Mouse (Mus musculus) T-cell, adult 2 months (primary cell): ENCODE data around the gene Tab3.

Experiments used
- DNase-seq: peaks from one replicate; pipeline ENCODE4 v3.0.0; 2022; ENCODE audit warnings: low spot score

Gene Tab3

DNA sequence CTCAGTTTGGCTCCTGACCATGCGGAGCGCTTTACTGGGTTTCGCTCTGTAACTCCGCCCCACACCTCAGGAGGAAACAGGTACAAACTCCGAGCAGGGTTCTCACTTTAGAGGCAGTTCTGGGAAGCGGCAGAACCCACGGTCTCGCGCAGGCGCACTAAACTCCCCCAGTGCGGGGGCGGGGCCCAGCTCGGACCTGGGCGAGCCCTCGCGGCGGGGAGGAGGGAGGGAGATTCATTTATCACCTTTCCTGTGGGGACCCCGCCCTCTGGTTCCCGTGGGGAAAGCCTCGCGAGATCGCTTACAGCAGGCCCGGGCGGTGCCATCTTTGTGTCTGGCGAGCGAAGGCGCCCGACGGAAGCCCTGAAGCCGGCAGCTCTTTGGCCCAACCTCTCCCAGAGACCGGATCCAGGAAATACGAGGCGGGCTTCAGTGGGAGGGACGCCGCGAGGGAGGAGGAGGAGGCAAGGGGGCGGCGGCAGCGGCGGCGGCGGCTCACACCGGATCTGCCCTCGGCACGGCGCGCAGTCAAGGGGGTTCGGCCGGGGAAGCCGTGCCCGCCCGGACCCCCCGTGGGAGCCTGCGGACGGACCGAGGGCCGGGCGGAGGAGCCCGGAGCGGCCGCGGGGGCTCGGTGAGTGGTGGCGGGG is at the start of gene Tab3:
Gene Tab3, plus strand, starts transcription at position 491 of the 650 bp plus-strand sequence.
- DNase-seq: peak; percentile 96

DNA sequence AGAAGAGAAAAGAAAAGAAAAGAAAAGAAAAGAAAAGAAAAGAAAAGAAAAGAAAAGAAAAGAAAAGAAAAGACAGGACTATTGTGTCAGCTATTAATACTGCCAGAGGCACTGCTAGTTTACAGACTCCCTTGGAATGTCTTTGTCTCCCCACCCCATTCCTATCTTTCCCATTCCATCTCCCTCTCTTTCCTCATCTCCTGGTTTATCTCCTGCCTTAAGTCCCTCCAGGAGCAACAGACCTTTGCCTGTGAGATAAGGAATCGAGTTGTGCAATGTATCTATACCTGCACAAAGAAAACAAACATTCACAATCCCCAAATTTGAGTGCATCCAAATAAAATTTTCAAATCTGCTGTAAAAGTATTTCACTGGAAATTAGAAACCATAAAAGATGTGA is 48.3 kb upstream of the Tab3 start:
- no peak for DNase-seq

DNA sequence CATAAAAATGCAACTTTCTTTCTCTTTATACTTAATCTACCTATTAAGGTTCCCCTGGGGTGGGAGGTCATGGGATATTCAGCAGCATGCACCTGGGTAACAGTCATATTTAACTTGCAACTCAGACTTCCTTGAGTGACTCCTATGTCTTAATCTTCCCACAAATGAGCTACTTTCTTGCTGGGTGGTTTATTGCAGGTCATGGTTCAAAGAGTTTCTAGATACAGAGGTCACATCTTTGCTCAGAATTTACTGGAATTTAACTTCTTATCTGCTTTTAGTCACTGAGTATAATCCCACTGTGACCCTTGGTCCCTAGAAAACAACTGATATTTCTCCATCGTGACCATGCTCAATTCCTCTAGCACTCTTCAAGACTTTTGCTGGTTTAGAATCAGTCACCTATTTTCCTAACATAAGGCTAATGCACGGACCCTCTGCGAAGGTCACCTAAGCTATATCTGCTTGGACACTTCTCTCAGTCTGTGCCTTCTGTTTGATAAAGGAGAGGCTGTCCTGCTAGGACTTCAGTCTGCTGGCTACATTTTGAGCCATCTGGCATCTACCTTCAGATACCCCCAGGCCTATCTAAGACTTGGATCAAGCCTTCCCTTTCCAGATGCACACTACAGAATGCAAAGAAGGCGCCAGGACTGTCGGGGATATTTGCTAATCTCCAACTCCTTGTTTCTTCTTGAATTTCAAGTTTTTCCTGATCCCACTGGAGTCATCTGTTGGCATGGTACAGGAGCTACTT is 47.4 kb upstream of the Tab3 start:
- DNase-seq: no peak

DNA sequence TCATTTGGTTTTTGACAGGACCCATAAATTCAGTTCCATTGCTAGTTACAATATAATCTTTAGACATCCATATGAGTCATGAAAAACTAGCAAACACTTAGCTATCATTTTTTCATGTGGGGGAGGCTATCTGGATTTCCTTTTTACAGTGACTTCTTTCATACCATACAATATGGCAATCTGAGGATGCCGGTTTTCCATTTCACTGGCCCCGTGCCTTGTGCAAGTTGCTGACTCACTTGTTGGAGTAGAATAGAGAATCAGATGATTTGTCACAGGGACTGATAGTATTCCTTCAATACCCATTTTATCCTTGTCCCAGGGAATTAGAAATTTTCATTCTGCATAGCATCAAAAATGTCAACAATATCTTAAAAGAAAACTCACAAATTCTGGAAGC is 14.9 kb upstream of the Tab3 start:
- DNase-seq: no peak

DNA sequence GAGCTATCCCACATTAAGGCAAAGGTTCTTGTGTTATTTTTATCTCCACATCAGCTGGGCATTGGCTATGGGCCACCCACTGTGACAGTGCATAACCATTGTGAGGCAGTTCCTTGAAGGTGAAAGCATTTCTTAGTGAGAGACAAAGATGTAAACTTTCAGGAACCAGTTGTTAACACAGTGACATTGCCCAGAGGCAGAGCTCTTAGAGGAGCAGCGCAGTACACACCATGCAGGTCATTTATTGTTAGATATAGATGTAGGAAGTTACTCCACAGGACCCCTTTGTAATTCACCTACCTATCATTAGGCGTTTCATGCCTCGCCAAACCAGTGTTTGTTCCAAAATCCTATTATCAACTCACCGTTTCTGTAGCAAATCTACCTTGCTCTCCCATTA is 7.6 kb upstream of the Tab3 start:
- no peak for DNase-seq

DNA sequence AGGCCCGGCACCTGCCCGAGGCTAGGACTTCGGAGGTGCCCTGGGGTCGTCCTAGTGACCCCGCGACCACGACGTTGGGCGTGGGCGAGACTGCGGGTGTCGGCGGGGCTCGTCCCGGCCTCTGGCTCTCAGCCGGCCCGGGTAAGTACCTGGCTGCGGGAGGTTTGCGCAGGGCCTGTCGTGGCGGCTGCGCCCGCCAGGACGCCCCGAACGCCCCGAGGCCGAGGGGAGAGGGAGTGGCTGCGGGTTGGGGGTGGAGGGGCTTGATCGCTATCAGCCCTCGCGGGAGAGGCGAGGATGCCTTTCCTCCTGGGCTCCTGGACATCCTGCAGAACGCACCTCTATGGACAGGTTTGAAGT is 340 bp downstream of the Tab3 start:
- DNase-seq: peak; percentile 26

DNA sequence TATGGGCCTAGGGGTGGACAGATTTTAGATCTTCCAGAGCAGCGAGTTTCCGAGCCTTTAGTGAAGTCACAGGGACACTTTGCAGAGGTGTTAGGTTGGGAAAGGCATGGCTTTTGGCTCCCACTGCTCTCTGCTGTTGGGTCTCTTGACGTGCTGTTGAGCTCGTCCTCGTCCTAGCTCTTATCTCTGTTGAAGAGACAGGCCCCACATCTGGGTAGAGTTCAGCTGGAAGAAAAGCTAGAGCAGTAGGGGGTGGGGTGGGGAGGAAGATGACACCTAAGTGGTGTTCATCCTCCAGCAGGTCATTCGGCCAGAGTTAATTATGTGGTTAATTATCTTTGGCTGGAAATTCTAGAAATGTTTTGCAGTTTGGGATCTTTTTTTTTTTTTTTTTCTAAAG is 2.5 kb downstream of the Tab3 start:
- no peak for DNase-seq

DNA sequence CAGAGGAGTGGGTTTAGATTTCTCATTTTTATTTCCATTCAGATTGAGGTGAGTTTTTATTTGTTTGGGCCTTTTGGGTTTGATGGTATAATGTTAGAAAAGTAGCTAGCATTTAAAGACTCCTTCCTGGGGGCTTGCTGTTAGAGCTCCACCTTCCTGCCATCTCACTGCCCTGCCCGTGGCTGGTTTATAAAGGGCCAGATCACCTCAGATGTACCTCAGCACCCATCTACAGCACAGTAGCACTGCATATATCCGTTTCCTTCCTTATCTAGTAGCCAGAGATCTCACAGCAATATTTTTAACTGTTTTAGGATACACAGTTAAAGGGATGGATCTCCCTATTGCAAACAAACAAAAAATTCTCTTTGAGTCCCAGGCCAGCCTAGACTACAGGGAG is 6.9 kb downstream of the Tab3 start:
- DNase-seq: no peak

DNA sequence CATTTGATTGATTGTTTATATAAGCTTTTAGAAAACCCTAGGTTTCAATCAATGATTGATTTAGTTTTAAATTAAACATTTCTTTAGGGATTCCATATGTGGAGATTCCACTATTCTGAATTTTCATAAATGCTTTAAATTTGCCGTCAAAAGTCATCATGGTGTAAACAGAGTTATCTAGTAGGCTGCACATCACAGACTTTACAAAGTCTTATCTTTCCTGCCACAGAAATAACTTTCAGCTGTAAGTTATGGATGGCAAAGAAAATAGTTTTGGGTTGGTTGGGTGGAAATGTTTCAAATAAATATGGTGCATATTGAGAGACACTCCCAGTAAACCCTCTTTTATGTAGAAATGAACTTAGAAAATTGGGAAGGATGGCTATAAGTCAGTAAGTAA is 8.7 kb downstream of the Tab3 start:
- DNase-seq: no peak

DNA sequence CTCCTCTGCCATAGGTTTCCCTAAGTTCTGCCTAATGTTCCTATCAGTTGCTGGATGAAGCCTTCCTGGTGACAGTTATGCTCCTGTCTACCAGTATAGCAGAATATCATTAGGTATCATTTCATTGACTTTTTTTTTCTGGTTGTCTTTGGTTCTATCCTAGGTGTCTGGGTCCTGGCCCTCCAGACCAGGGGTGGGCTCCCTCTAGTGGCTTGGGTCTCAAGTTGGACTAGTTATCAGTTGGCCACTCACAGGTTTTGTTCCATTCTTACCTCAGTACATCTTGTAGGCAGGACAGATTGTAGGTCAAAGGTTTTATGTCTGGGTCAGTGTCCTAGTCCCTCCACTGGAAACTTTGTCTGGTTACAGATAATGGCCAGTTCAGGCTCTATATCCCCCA is 11.8 kb downstream of the Tab3 start:
- peak; percentile 2 for DNase-seq

DNA sequence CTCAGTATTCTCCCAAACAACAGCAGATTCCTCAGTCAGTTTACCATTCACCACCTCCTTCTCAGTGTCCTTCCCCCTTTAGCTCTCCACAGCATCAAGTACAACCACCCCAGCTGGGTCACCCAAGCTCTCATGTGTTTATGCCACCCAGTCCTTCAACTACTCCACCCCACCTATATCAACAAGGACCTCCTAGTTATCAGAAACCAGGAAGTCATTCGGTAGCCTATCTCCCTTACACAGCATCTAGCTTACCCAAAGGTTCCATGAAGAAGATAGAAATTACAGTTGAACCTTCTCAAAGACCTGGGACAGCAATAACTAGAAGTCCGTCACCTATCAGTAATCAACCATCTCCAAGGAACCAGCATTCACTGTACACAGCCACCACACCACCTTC is 40.9 kb downstream of the Tab3 start:
- no peak for DNase-seq

DNA sequence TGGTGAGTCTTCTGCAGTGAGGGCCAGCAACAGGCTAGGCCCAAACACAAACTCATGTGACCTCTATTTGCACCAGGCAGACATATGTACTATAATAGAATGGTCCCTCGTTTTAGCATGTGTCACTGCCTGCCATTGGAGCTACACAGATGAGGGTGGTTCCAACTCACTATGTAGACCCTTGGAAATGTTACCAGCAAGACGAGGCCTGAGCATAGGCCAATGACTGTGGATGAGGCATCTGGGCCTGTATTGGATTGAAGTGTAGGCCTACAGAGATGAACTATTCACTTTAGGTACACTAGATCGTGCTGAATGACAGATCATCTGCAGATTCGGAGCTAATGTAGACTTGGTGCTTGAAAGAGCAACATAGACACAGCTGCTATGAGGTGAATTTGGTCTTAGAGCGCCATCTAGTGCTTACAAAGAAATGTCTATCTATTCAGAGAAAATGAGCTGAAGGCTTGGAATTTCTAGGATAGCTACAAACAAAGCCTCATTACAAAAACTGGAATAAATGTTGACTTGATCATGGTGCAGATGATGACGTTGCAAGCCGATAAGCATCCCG is 72.5 kb downstream of the Tab3 start:
- DNase-seq: peak; percentile 2

DNA sequence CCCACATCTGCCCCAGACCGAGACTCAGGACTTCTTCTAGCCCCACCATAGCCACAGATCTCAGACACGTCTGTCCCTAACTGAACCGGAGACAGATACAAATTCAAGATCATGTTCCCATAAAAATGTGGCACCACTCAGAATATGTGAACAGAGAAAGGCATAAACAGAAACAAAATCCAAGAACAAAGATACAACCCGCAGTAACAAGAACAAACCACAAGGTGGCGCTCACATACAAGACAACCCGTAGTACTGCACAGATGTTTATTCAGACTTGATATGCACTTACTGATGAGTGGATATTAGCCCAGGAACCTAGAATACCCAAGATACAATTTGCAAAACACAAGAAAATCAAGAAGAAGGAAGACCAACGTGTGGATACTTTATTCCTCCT is 103.0 kb downstream of the Tab3 start:
- peak; percentile 16 for DNase-seq

DNA sequence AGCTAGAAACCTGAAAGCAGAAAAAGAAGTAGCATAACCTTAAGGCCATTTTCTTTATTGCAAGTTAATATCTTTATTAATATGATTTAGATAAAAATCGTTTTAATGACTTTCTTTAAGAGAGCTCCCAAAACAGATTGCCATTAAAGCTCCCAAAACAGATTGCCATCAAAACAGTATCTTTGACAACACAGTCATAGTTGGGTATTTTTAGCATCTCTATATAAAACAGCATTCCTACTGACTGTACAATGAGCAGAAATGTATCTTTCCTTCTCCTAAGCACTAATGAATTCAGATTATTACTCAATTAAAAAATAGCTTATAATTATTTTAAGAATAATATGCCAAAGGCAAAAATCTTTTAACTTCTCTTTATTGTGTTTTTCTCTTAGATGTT is 108.3 kb downstream of the Tab3 start:
- DNase-seq: no peak

DNA sequence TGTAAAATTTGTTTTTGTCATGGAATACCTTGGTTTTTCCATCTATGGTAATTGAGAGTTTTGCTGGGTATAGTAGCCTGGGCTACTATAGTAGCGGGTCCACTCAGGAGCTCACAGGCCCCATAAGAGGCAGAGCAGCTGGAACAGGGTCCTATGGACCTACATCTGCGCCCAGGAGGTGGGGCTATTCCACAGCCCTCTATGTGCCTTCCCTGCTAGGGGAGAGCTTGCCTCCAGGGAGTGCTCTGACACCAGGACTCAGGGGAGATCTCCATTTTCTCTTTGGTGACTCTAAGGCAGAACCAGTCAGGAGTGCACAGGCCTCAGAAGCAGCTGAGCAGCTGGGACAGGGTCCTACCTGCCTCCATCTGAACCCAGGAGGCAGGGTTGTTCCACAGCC is 109.9 kb downstream of the Tab3 start:
- no peak for DNase-seq
